Mouse (Mus musculus): ENCODE measurements around the gene Neu1.

DNA sequence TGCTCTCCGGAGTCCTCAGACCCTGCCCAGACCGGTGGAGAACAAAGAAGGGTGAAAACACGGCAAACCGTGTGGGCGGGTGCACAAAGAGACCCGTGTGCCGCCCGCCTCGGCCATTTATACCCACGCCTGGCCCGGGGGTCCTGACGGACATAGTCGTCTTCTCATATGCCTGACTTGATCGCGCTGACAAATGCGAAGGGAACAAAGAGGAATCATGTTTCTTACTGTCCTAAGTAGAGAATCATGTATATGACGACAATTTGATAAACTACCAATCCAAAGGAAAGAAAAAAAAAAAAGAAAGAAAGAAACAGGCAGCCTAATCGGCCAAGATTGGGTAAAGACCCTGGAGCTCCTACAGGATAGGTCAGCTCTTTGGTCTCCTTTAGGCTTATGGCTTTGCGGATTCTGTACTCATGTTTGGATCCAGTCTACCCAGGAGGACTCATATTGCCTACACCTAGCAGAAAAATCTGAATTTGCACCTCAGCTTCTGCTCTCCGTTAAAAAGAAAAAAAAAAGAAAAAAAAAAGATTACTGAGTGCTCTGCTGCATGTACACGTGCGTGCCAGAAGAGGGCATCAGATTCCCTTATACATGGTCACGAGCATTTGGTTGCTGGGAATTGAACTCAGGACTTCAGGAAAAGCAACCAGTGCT is 21.5 kb downstream of the Neu1 start:
- TF ChIP-seq CTCF (IDR thresholded peaks at IDR 0.05; ENCODE audit: control insufficient read depth, insufficient read depth, insufficient replicate concordance, low read depth, low read length) (no peak), POLR2A (IDR thresholded peaks at IDR 0.05; ENCODE audit: control insufficient read depth, low read depth, low read length) (peak; percentile 99)

Measured in testis, adult 2 months (tissue).